Mouse (Mus musculus): ENCODE measurements around the gene Sarm1.

Gene Sarm1

GRCm38 (mm10) chr11:78512025-78512957, 14.7 kb upstream of the Sarm1 start, which contains the start of the genes Tmem199 and Poldip2:
TSS of gene Tmem199 (minus strand) at chr11:78512172.
TSS of gene Poldip2 (plus strand) at chr11:78512193.
- peak; percentile 93 for DNase-seq (ENCODE audit: low spot score)

DNA sequence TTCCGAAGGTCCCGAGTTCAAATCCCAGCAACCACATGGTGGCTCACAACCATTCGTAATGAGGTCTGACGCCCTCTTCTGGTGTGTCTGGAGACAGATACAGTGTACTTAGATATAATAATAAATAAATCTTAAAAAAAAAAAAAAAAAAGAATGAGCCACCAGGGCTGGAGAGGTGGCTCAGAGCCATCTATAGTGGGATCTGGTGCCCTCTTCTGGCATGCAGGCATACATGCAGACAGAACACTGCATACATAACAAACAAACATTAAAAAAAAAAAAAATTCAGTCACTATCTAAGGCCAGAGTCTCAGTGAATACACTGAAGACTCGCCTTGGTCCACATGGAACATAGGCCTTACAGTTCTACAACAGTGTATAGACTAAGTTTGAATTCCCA, 11.6 kb upstream of the Sarm1 start:
- DNase-seq (ENCODE audit: low spot score) = peak; percentile 22

DNA sequence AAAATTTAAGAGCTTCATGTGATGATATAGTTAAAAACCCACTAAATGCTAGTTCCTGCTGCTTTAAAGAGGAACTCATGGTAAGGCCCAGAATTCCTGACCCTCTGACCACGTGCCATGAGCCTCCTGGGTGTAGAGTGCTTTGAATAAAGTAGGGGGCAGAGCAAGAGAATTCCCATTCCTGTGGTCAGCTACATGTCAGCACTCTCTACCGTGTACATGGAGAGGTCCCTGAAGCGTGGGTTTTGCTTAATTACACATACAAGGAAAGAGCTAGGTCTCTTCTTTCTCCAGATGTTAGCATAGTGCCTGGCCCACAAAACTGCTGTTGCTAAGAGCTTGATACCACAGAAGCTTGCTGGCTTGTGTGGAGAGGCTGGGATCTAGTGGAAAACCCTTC, 7.9 kb upstream of the Sarm1 start:
- DNase-seq (ENCODE audit: low spot score) = no peak

DNA sequence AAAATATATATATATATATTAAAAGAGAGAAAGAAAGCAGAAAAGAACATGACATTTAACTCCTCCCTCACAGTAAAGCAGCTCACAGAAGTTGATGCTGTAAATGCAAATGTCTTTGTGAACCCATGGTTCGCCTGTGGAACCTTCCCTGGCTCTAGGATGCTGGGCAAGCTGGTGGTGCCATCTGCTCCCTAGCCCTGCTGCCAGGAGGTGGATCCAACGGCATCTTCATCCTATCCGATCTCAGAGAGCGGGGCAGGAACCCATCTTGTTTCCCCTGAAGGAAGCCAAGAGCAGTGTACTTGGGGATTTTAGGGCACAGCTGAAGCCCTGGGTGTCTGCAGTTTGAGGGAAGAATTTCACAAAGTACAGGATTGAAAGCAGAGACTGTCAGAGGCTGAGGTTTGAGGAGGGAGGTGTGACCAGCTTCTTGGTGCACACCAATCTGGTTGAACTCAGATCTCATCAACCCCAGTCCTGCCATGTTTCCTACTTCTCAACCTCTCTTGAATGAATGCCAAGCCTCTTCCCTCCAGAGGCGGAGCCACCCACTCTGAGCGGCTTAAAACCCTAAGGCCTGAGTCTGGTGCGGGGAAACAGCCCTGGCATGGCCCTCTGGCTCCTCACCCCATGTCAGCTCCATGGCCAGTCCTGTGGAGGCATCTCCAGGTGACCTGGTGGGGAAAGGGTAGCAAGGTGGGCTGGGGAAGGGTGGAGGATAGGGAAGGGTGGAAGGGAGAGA, 5.5 kb upstream of the Sarm1 start, which contains the start of gene Sebox:
Gene Sebox, plus strand, starts transcription at position 539 of the 742 bp plus-strand sequence.
- no peak for DNase-seq (ENCODE audit: low spot score)

DNA sequence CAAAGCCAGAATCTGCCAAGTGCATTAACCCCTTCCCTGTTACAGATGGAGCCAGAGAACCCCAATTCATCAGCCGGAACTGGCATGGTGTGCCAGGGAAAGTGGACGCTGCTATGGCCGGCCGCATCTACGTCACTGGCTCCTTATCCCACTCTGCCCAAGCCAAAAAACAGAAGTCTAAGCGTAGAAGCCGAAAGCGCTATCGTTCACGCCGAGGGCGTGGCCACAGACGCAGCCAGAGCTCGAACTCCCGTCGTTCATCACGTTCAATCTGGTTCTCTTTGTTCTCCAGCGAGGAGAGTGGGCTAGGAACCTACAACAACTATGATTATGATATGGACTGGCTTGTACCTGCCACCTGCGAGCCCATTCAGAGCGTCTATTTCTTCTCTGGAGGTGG, 4.0 kb upstream of the Sarm1 start:
- no peak for DNase-seq (ENCODE audit: low spot score)

DNA sequence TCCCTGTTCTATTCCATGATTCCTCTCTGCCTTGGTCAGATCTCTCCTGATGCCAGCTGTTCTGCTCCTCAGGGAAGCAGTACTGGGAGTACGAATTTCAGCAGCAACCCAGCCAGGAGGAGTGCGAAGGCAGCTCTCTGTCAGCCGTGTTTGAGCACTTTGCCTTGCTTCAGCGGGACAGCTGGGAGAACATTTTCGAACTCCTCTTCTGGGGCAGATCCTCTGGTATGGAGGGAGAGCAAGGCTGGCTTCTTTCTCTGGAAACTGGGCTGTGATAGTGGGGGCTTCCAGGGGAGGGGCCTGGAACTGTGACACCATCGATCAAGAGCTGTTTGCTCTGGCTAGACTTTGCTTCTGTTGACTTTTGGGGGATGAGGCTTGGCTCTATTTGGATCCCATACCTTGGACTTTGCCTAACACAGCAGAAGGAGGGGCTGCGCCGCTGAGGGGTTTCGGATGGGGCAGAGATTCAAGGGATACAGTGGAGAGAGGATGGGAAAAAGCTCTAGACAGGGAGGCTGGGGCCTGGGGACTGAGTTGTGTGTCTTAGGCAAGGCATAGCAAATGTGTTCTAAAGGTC, 3.2 kb upstream of the Sarm1 start:
- no peak for DNase-seq (ENCODE audit: low spot score)

DNA sequence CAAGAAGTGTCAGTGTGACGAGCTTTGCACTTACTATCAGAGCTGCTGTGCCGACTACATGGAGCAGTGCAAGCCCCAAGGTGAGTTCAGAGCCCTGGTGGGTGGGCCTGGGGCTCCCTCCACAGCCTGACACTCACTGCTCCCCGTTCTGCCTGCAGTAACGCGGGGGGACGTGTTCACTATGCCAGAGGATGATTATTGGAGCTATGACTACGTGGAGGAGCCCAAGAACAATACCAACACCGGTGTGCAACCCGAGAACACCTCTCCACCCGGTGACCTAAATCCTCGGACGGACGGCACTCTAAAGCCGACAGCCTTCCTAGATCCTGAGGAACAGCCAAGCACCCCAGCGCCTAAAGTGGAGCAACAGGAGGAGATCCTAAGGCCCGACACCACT, 2.0 kb upstream of the Sarm1 start:
- DNase-seq (ENCODE audit: low spot score) = no peak

GRCm38 (mm10) chr11:78499004-78499403, 1.4 kb upstream of the Sarm1 start, which contains the start of gene Vtn:
TSS of gene Vtn (plus strand) at chr11:78499091.
- no peak for DNase-seq (ENCODE audit: low spot score)

DNA sequence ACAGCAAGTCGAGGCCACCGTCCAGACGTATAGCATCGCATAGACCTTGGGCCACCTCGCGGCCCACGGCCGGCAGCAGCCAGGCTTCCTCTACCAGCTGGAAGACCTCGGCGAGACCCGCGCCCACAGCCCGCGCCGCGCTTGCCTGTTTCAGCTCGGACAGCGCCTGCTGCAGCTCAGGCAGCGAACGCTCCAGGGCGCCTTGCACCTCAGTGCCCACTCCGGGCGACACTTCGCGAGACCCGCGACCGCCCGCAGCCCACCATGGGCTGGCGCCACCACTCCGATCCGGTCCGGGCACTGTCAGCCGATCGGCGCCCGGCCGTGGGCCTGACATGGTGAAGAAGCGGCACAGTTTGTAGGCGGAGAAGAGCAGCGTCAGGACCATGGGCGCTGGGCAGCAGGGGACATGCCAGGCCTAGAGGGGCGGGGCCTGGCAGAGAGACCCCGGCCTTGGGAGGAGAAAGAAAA, 448 bp downstream of the Sarm1 start:
- DNase-seq (ENCODE audit: low spot score) = no peak

- peak; percentile 59 for DNase-seq (ENCODE audit: low spot score)
Observed at GRCm38 (mm10) chr11:78495904-78496303, 1.6 kb downstream of the Sarm1 start.

- DNase-seq (ENCODE audit: low spot score) = no peak
Observed at GRCm38 (mm10) chr11:78490781-78491241, 6.7 kb downstream of the Sarm1 start.

- peak; percentile 58 for DNase-seq (ENCODE audit: low spot score)
Observed at GRCm38 (mm10) chr11:78488168-78488567, 9.4 kb downstream of the Sarm1 start.

DNA sequence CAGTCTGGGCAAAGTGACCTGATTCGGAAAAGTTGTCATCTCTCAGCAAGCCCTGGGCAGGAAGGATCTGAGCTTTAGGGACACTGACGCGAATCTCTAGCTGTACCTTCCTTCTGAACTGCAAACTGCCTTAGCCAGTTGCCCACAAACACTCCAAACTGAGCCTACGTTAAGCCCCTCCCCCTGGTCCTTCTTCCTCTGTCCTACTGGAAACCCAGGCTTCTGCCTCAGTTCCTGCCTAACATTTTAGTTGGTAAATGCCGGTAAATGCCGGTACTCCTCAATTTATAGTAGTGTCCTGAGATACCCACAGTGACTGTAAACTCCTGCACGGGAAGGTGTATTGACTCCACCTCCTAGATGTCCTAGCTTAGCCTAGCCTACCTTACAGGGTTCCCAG, 13.9 kb downstream of the Sarm1 start:
- no peak for DNase-seq (ENCODE audit: low spot score)

DNA sequence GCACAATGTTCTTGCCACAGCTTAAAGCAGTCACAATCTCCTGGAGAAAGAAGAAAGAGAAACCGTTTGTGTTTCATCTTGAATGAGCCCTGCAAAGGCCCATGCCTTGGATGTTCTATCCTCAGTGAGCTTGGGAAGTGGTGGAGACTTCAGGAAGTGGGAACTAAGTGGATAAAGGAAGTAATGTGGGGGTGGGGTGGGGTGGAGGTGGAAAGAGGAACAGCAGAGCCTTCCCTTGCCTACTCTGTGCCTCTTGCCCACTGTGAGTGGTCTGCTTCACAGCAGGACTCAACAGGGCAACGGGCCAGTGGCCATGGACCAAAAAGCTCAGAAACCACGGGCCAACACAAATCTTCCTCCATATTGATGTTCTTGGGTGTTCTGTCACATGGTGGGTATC, 22.3 kb downstream of the Sarm1 start:
- DNase-seq (ENCODE audit: low spot score) = no peak

DNA sequence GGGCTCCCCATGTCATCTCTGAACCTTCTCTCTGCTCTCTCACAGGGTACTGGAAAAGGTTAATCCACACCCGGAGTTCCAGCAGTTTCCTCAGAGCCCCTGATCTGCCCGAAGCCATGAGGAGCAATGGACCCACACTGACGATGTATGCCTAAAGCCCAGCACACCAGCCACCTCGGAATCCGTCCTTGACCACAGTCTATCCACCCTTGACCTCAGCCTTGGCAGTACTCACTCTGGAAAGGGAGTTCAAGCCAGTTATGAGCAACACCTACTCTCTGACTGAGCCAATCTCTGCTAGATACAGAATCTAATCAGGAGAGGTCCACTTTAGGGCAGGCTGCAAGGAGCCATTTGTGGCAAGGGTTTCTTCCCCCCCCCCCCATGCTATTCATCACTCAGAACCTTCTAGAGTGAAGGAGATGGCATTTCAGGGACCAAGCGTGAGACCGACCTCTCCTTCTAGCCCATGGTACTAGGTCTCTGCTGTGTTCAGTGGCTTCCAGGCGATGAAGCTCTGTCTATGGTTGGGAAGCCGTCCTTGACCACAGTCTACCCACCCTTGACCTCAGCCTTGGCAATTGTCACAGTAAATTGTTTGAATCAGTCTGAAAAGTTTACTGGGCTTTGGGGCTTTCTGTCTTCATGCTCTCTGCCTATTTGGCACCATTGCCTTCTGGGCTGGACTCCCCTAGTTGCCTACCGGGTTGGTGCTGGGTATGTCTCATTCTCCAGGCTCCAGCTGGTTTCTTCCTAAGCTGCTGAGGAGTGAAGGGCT, 26.0 kb downstream of the Sarm1 start:
- no peak for DNase-seq (ENCODE audit: low spot score)

DNA sequence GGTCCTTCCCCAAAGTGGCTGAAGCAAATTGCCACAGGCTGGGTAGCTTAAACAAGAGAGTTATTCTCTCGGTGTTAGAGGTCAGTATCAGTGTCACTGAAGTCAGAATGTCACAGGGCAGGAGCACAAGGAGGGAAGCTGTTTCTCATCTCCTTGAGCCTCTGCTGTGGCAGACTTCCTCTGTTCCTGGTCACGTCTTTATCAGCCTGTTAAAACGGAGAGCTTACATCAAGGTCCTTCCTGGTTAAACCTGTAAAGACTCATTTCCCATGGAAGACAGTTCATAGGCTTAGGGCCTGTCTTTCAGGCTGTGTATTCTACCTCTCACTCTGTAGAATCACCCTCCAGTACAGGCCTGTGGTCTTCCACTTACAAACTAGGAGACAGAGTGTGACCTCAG, 29.6 kb downstream of the Sarm1 start:
- DNase-seq (ENCODE audit: low spot score) = no peak

GRCm38 (mm10) chr11:78467515-78467914, 30.0 kb downstream of the Sarm1 start:
- no peak for DNase-seq (ENCODE audit: low spot score)

DNA sequence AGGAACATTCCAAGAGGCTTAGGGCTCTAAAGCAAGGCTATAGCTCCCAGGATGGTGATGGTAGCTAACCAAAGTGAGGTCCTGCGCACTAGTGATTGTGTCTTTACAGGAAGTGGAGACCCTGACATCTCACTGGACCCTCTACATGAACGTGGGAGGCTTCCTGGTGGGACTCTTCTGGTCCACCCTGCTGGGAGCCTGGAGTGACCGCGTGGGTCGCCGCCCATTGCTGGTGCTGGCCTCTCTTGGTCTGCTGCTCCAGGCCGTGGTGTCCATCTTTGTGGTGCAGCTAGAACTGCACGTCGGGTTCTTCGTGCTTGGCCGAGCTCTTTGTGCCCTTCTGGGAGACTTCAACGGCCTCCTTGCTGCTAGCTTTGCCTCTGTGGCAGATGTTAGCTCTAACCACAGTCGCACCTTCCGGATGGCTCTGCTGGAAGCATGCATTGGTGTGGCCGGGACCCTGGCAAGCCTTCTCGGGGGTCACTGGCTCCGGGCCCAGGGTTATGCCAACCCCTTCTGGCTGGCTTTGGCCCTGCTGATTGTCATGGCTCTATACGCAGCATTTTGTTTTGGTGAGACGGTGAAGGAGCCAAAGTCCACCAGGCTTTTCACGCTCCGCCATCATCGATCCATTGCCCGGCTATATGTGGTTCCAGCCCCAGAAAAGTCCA, 31.2 kb downstream of the Sarm1 start:
- DNase-seq (ENCODE audit: low spot score) = no peak

- DNase-seq (ENCODE audit: low spot score) = peak; percentile 91
Observed at GRCm38 (mm10) chr11:78465568-78466180, 31.9 kb downstream of the Sarm1 start, which contains the start of gene Slc46a1. TSS of gene Slc46a1 (plus strand) at chr11:78465697.

DNA sequence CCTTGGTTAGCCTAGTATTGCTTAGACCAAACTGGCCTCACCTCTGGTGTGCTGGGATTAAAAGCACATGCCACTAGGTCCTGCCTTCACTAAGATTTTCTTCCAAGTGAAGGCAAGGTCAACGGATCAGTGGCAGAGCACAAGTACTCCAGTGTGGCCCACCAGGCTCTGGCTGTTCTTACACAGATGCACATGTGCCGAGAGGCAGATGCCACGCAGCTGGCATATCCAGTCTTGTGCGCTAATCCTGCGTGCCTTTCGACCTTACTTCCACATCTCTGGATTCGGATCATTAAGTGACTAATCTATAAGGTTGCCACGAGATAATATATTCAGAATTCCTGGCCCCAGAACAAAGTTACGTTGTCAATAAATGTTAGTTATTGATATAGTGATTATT, 32.4 kb downstream of the Sarm1 start:
- DNase-seq (ENCODE audit: low spot score) = no peak

All from adipocyte (in vitro differentiated cells).